Mouse (Mus musculus) MEL (cell line): ENCODE data around the gene Gm9913. TPM values are rescaled to one million over a fixed set of nuclear protein-coding genes. Genes with fewer than 3 reads are reported as not detected.

Experiments
- DNase-seq: peaks from one replicate; pipeline ENCODE4 v3.0.0; 2011; ENCODE audit warnings: low read depth, low spot score
- H3K27ac ChIP-seq: 2 replicates; pipeline ENCODE4 v1.5.1; 2012; ENCODE audit warnings: low read depth, mild to moderate bottlenecking, control low read depth, low read length, moderate library complexity; ENCODE audit not compliant: control insufficient read depth
- H3K27me3 ChIP-seq, 2 experiments: fragments of 150-350 bp in 1 of 2; sonication (generic) in 1 of 2; 2 replicates each; pipeline ENCODE4 v1.6.1; 2012; ENCODE audit warnings: low read length in 2 of 2, mild to moderate bottlenecking in 2 of 2, improper control_type of control experiment in 1 of 2, moderate library complexity in 1 of 2; ENCODE audit not compliant: insufficient read depth in 2 of 2, control insufficient read depth in 1 of 2
- H3K36me3 ChIP-seq, 2 experiments: 2 replicates each; pipeline ENCODE4 v1.6.1; 2012 to 2014; ENCODE audit warnings: low read length in 2 of 2, improper control_type of control experiment in 1 of 2, inconsistent platforms in 1 of 2, mild to moderate bottlenecking in 1 of 2; ENCODE audit not compliant: insufficient read depth in 2 of 2, control insufficient read depth in 1 of 2
- H3K4me1 ChIP-seq, 2 experiments: fragments of 150-350 bp in 1 of 2; sonication (generic) in 1 of 2; 2 replicates each; pipeline ENCODE4 v1.6.1; 2012; ENCODE audit warnings: low read length in 2 of 2, improper control_type of control experiment in 1 of 2, mild to moderate bottlenecking in 1 of 2; ENCODE audit not compliant: insufficient read depth in 2 of 2, control insufficient read depth in 1 of 2
- H3K4me3 ChIP-seq, 2 experiments: fragments of 150-350 bp in 1 of 2; sonication (generic) in 1 of 2; 2 replicates each; pipeline ENCODE4 v1.5.1; 2012; ENCODE audit warnings: low read depth in 2 of 2, low read length in 2 of 2, mild to moderate bottlenecking in 2 of 2, moderate library complexity in 2 of 2, control low read depth in 1 of 2, improper control_type of control experiment in 1 of 2; ENCODE audit not compliant: control insufficient read depth in 1 of 2, insufficient read depth in 1 of 2
- H3K79me2 ChIP-seq: 2 replicates; pipeline ENCODE4 v1.6.1; 2012; ENCODE audit warnings: mild to moderate bottlenecking, low read length, moderate library complexity; ENCODE audit not compliant: control insufficient read depth, poor library complexity, insufficient read depth
- H3K9ac ChIP-seq: 2 replicates; pipeline ENCODE4 v1.6.1; 2012; ENCODE audit warnings: low read depth, mild to moderate bottlenecking, control low read depth, low read length, moderate library complexity; ENCODE audit not compliant: control insufficient read depth, poor library complexity, severe bottlenecking
- H3K9me3 ChIP-seq: fragments of 150-350 bp; sonication (generic); replicated peaks from 2 replicates; pipeline ENCODE4 v1.6.1; 2012; ENCODE audit warnings: mild to moderate bottlenecking, low read length, improper control_type of control experiment, moderate library complexity; ENCODE audit not compliant: insufficient read depth
- CHD2 ChIP-seq: IDR thresholded peaks from 2 replicates; pipeline ENCODE4 v1.6.1; 2011; ENCODE audit warnings: low read length, improper control_type of control experiment
- CTCF ChIP-seq, 3 experiments: IDR thresholded peaks in 2 of 3; conservative IDR thresholded peaks in 1 of 3; 2 replicates each; pipeline ENCODE4 v1.5.1; 2011 to 2012; ENCODE audit warnings: low read length in 3 of 3, low read depth in 2 of 3, mild to moderate bottlenecking in 2 of 3, improper control_type of control experiment in 1 of 3, inconsistent platforms in 1 of 3, mixed read lengths in 1 of 3, moderate library complexity in 1 of 3; ENCODE audit not compliant: control insufficient read depth in 1 of 3, insufficient read depth in 1 of 3, poor library complexity in 1 of 3, severe bottlenecking in 1 of 3
- ELF1 ChIP-seq: IDR thresholded peaks from 2 replicates; pipeline ENCODE4 v1.6.1; 2014; ENCODE audit warnings: low read depth, mild to moderate bottlenecking, inconsistent platforms, low read length, improper control_type of control experiment, moderate library complexity
- EP300 ChIP-seq, 2 experiments: IDR thresholded peaks; 2 replicates each; pipeline ENCODE4 v1.6.1; 2011; ENCODE audit warnings: improper control_type of control experiment in 2 of 2, low read length in 2 of 2, low read depth in 1 of 2, mild to moderate bottlenecking in 1 of 2
- GATA1 ChIP-seq: IDR thresholded peaks from 2 replicates; pipeline ENCODE4 v1.6.1; 2011; ENCODE audit warnings: low read depth, low read length, improper control_type of control experiment
- MAX ChIP-seq: IDR thresholded peaks from 2 replicates; pipeline ENCODE4 v1.6.1; 2011; ENCODE audit warnings: low read length, improper control_type of control experiment
- MAZ ChIP-seq: IDR thresholded peaks from 2 replicates; pipeline ENCODE4 v1.6.1; 2012; ENCODE audit warnings: low read depth, mild to moderate bottlenecking, inconsistent platforms, low read length, improper control_type of control experiment
- MEF2A ChIP-seq: IDR thresholded peaks from 2 replicates; pipeline ENCODE4 v1.6.1; 2014; ENCODE audit warnings: low read depth, mild to moderate bottlenecking, inconsistent platforms, low read length, improper control_type of control experiment; ENCODE audit not compliant: poor library complexity, insufficient replicate concordance, severe bottlenecking; ENCODE audit errors: extremely low read depth
- MYC ChIP-seq: IDR thresholded peaks from 2 replicates; pipeline ENCODE4 v1.6.1; 2011; ENCODE audit warnings: low read depth, mild to moderate bottlenecking, low read length, improper control_type of control experiment, moderate library complexity
- NRF1 ChIP-seq: IDR thresholded peaks from 2 replicates; pipeline ENCODE4 v1.6.1; 2014; ENCODE audit warnings: low read depth, mild to moderate bottlenecking, inconsistent platforms, low read length, improper control_type of control experiment, moderate library complexity; ENCODE audit not compliant: poor library complexity, insufficient read depth, severe bottlenecking
- POLR2AphosphoS2 ChIP-seq: IDR thresholded peaks from 2 replicates; pipeline ENCODE4 v1.6.1; 2011; ENCODE audit warnings: low read length, improper control_type of control experiment
- POLR2AphosphoS5 ChIP-seq: IDR thresholded peaks from 2 replicates; pipeline ENCODE4 v1.6.1; 2012; ENCODE audit warnings: low read depth, borderline replicate concordance, mild to moderate bottlenecking, inconsistent platforms, low read length, moderate library complexity, mixed read lengths
- RCOR1 ChIP-seq: IDR thresholded peaks from 2 replicates; pipeline ENCODE4 v1.6.1; 2012; ENCODE audit warnings: low read depth, mild to moderate bottlenecking, inconsistent platforms, low read length, improper control_type of control experiment
- SMC3 ChIP-seq: IDR thresholded peaks from 2 replicates; pipeline ENCODE4 v1.6.1; 2011; ENCODE audit warnings: low read depth, low read length, improper control_type of control experiment
- TBP ChIP-seq: IDR thresholded peaks from 2 replicates; pipeline ENCODE4 v1.8.0; 2011; ENCODE audit warnings: low read depth, low read length, improper control_type of control experiment
- USF1 ChIP-seq: IDR thresholded peaks from 2 replicates; pipeline ENCODE4 v1.6.1; 2014; ENCODE audit warnings: low read depth, mild to moderate bottlenecking, inconsistent platforms, low read length, improper control_type of control experiment, moderate library complexity
- USF2 ChIP-seq, 2 experiments: IDR thresholded peaks; 2 replicates each; pipeline ENCODE4 v1.6.1; 2011 to 2012; ENCODE audit warnings: improper control_type of control experiment in 2 of 2, low read length in 2 of 2, borderline replicate concordance in 1 of 2, inconsistent platforms in 1 of 2, low read depth in 1 of 2, mild to moderate bottlenecking in 1 of 2; ENCODE audit not compliant: insufficient read depth in 1 of 2
- ZKSCAN1 ChIP-seq: IDR thresholded peaks from 2 replicates; pipeline ENCODE4 v1.6.1; 2012; ENCODE audit warnings: low read depth, mild to moderate bottlenecking, inconsistent platforms, low read length, improper control_type of control experiment, moderate library complexity
- ZMIZ1 ChIP-seq: IDR thresholded peaks from 2 replicates; pipeline ENCODE4 v1.6.1; 2012; ENCODE audit warnings: low read depth, mild to moderate bottlenecking, inconsistent platforms, low read length, improper control_type of control experiment, moderate library complexity
- ZNF384 ChIP-seq: IDR thresholded peaks from 2 replicates; pipeline ENCODE4 v1.6.1; 2012; ENCODE audit warnings: low read depth, mild to moderate bottlenecking, inconsistent platforms, low read length, improper control_type of control experiment
- polyA plus RNA-seq, 2 experiments: library from polyadenylated mRNA; stranded (reverse) in 1 of 2; unstranded in 1 of 2; fragments of >175 nt in 1 of 2; fragments of >200 nt in 1 of 2; gene quantifications; 2 replicates each; pipeline versions ENCODE4 v1.2.1 to v1.2.4; 2012; ENCODE audit warnings: low replicate concordance in 2 of 2, low read depth in 1 of 2; ENCODE audit not compliant: insufficient read length in 2 of 2, insufficient read depth in 1 of 2, missing spikeins in 1 of 2
- total RNA-seq: library from RNA; depleted of rRNA; stranded (reverse); fragments of 300-350 nt; gene quantifications from 2 replicates; pipeline ENCODE4 v1.2.3, GENCODE M21; 2012

Gm9913 gene
- total and polyA plus RNA-seq, 3 experiments = not detected

GRCm38 (mm10) chr2:125494291-125494690, 10.6 kb upstream of the Gm9913 start:
- peaks cover 0 to 1% of the 10 kb centered on the region in 2 experiments; a peak in 1 of 4 replicates for H3K27me3 ChIP-seq
- TF ChIP-seq RCOR1 = no peak
- TF ChIP-seq CTCF (IDR thresholded peaks at IDR 0.05 in 2 of 3, conservative IDR thresholded peaks at IDR 0.05 in 1 of 3; ENCODE audit: control insufficient read depth in 1 of 3, insufficient read depth in 1 of 3, low read depth in 2 of 3, low read length in 3 of 3, poor library complexity in 1 of 3, severe bottlenecking in 1 of 3) = no peak
- no peak for TF ChIP-seq POLR2AphosphoS2
- no peak for TF ChIP-seq ZKSCAN1
- TF ChIP-seq POLR2AphosphoS5 = no peak
- no peak for TF ChIP-seq SMC3
- TF ChIP-seq MEF2A = no peak
- TF ChIP-seq ZMIZ1 = no peak
- TF ChIP-seq NRF1 = no peak
- TF ChIP-seq, all 39 proteins: peak for 0
- no peak overlapping the region for H3K27ac ChIP-seq
- no peak for DNase-seq
- H3K36me3 ChIP-seq = peaks cover 0 to 6% of the 10 kb centered on the region in 2 experiments; a peak in 2 of 4 replicates
- H3K79me2 ChIP-seq = no peaks in the 10 kb centered on the region
- no peak overlapping the region for H3K9ac ChIP-seq
- H3K9me3 ChIP-seq = no peaks in the 10 kb centered on the region
- no peak overlapping the region for H3K4me3 ChIP-seq
- peaks cover 8 to 12% of the 10 kb centered on the region in 2 experiments for H3K4me1 ChIP-seq

DNA sequence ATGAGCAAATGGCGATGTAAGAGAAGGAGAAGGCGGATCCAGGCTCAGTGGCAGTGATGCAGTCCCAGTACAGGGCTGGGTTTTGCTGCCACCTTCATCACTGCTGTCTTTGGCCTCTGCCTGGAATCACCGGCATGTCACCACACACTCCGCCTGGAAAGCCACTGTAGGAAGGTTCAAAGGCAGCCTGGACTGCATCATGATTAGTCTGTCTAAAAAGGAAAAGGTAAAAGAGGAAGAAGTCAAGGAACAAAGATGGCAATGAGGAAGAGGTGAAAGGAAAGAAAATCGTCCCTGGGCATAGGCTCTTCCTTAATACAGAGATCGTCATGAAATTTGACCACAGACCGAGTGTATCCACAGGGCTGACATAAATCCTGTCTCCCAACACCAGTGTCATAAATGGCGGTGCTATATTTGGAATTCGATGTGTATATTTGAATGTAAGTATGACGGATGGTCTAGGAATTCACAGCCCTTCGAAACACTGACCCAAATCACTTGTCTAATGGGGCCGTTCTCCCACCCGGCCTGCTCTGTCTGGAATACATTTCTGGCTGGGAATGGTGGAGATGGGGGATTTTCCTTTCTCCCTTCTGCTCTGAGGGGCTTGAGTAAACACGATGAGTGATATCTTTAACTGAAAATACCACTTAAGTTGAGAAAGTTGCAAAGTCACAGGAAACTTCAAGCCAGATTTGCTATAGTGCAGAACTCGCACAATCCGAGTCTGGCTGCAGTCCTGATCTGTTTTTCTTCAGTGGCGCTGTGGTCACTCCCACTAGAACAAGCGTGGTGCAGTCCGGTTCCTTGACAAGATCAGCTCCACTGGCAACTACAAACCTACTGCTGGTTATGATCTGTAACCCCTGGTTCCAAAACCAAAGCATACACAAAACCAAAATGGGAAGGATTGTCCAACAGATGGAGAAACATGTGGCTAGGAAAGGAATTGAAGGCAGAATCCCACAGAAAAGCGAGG, 9.8 kb upstream of the Gm9913 start:
- no peaks in the 10 kb centered on the region for H3K9me3 ChIP-seq
- H3K27me3 ChIP-seq = peaks cover 0 to 1% of the 10 kb centered on the region in 2 experiments; a peak in 1 of 4 replicates
- TF ChIP-seq EP300 (IDR thresholded peaks at IDR 0.05; ENCODE audit: low read depth in 1 of 2, low read length in 2 of 2) = no peak
- no peak for TF ChIP-seq TBP
- no peak for TF ChIP-seq ZNF384
- TF ChIP-seq USF1 = no peak
- TF ChIP-seq ELF1 = no peak
- TF ChIP-seq USF2 (IDR thresholded peaks at IDR 0.05; ENCODE audit: borderline replicate concordance in 1 of 2, insufficient read depth in 1 of 2, low read depth in 1 of 2, low read length in 2 of 2) = no peak
- no peak for TF ChIP-seq POLR2AphosphoS5
- TF ChIP-seq SMC3 = no peak
- TF ChIP-seq MAX = no peak
- TF ChIP-seq ZKSCAN1 = no peak
- TF ChIP-seq NRF1 = no peak
- no peak for TF ChIP-seq ZMIZ1
- TF ChIP-seq MAZ = no peak
- no peak for TF ChIP-seq CHD2
- TF ChIP-seq MYC = no peak
- no peak for TF ChIP-seq GATA1

More for the DNA sequence above, 9.8 kb upstream of the Gm9913 start:
- H3K4me3 ChIP-seq = no peak overlapping the region
- H3K4me1 ChIP-seq = peaks cover 8 to 12% of the 10 kb centered on the region in 2 experiments
- peaks cover 0 to 6% of the 10 kb centered on the region in 2 experiments; a peak in 2 of 4 replicates for H3K36me3 ChIP-seq
- no peaks in the 10 kb centered on the region for H3K79me2 ChIP-seq
- DNase-seq = no peak
- no peak overlapping the region for H3K9ac ChIP-seq
- H3K27ac ChIP-seq = no peak overlapping the region
